Mouse (Mus musculus): Measurements from ENCODE around the gene Hoxd9.

- no peak for TF ChIP-seq CTCF (IDR thresholded peaks at IDR 0.05; ENCODE audit: low read depth)
- TF ChIP-seq EP300 (IDR thresholded peaks at IDR 0.05; ENCODE audit: low read depth) = no peak
Observed at GRCm38 (mm10) chr2:74691995-74692807, 5.3 kb upstream of the Hoxd9 start.
